Mouse (Mus musculus) heart, postnatal 25 days (tissue): ENCODE data around the gene Coq8a. TPM values are rescaled to one million over a fixed set of nuclear protein-coding genes. Genes with fewer than 3 reads are reported as not detected.

Source experiments
- DNase-seq: peaks from one replicate; pipeline ENCODE4 v3.0.0; 2022; ENCODE audit warnings: low spot score
- intact Hi-C: fragments of 180-260 bp; cut with DNase I; formaldehyde crosslinking; loops from one replicate; pipeline ENCODE4 v1.15.1; 2025
- total RNA-seq, 2 experiments: library from RNA; stranded (reverse); gene quantifications; 2 replicates each; pipeline ENCODE4 v1.2.3; 2021

Gene Coq8a
- total RNA-seq, 2 experiments from 2014 or later: 810 to 852 TPM

- intact Hi-C loops: no loop called here
- no peak for DNase-seq
Observed at GRCm38 (mm10) chr1:180179100-180179499, 20.3 kb downstream of the Coq8a start.

- intact Hi-C loops: no loop called here
Observed at GRCm38 (mm10) chr1:180178340-180178739, 21.1 kb downstream of the Coq8a start.

GRCm38 (mm10) chr1:180176784-180177183 lies 22.6 kb downstream of the Coq8a start:
- intact Hi-C loops: no loop called here
- no peak for DNase-seq

More at GRCm38 (mm10) chr1:180178340-180178739, 21.1 kb downstream of the Coq8a start:
- no peak for DNase-seq

GRCm38 (mm10) chr1:180175635-180176034 lies 23.8 kb downstream of the Coq8a start:
- intact Hi-C loops: loop anchor here (1.0 kb wide), 1 partner anchor 40 kb away; no protein-coding TSS in a partner anchor
- no peak for DNase-seq

- intact Hi-C loops: loop anchor here (1.0 kb wide), 1 partner anchor 40 kb away; no protein-coding TSS in a partner anchor
- DNase-seq: no peak
Observed at GRCm38 (mm10) chr1:180175167-180175566, 24.2 kb downstream of the Coq8a start.

GRCm38 (mm10) chr1:180174718-180175117 lies 24.7 kb downstream of the Coq8a start:
- intact Hi-C loops: loop anchor here (1.0 kb wide), 1 partner anchor 41 kb away; no protein-coding TSS in a partner anchor

GRCm38 (mm10) chr1:180173017-180173416 lies 26.4 kb downstream of the Coq8a start:
- DNase-seq: no peak
- intact Hi-C loops: no loop called here

More at GRCm38 (mm10) chr1:180174718-180175117, 24.7 kb downstream of the Coq8a start:
- no peak for DNase-seq

- intact Hi-C loops: no loop called here
Observed at GRCm38 (mm10) chr1:180172600-180172999, 26.8 kb downstream of the Coq8a start.

GRCm38 (mm10) chr1:180171883-180172282 lies 27.5 kb downstream of the Coq8a start:
- DNase-seq: peak; percentile 35

More at GRCm38 (mm10) chr1:180172600-180172999, 26.8 kb downstream of the Coq8a start:
- no peak for DNase-seq

GRCm38 (mm10) chr1:180170071-180170470 lies 29.3 kb downstream of the Coq8a start:
- intact Hi-C loops: no loop called here
- DNase-seq: no peak

More at GRCm38 (mm10) chr1:180171883-180172282, 27.5 kb downstream of the Coq8a start:
- intact Hi-C loops: no loop called here

- intact Hi-C loops: no loop called here
- DNase-seq: no peak
Observed at GRCm38 (mm10) chr1:180169161-180169560, 30.2 kb downstream of the Coq8a start.

GRCm38 (mm10) chr1:180168294-180168693 lies 31.1 kb downstream of the Coq8a start:
- DNase-seq: no peak
- intact Hi-C loops: no loop called here

GRCm38 (mm10) chr1:180166533-180166932 lies 32.9 kb downstream of the Coq8a start:
- DNase-seq: no peak
- intact Hi-C loops: no loop called here

GRCm38 (mm10) chr1:180162986-180163385 lies 36.4 kb downstream of the Coq8a start:
- DNase-seq: no peak
- intact Hi-C loops: no loop called here

GRCm38 (mm10) chr1:180161566-180162355 lies 37.6 kb downstream of the Coq8a start:
- intact Hi-C loops: no loop called here

GRCm38 (mm10) chr1:180161160-180161559 lies 38.2 kb downstream of the Coq8a start:
- intact Hi-C loops: no loop called here
- no peak for DNase-seq

More at GRCm38 (mm10) chr1:180161566-180162355, 37.6 kb downstream of the Coq8a start:
- no peak for DNase-seq

- DNase-seq: no peak
- intact Hi-C loops: no loop called here
Observed at GRCm38 (mm10) chr1:180160545-180160944, 38.9 kb downstream of the Coq8a start.

- intact Hi-C loops: no loop called here
- no peak for DNase-seq
Observed at GRCm38 (mm10) chr1:180158648-180159047, 40.8 kb downstream of the Coq8a start.

- DNase-seq: no peak
- intact Hi-C loops: no loop called here
Observed at GRCm38 (mm10) chr1:180151191-180151590, 48.2 kb downstream of the Coq8a start.

- intact Hi-C loops: loop anchor here (10.0 kb wide), 1 partner anchor 294 kb away; no protein-coding TSS in a partner anchor
- DNase-seq: no peak
Observed at GRCm38 (mm10) chr1:180148563-180148962, 50.8 kb downstream of the Coq8a start.

GRCm38 (mm10) chr1:180148036-180148435 lies 51.4 kb downstream of the Coq8a start:
- DNase-seq: no peak
- intact Hi-C loops: loop anchor here (10.0 kb wide), 1 partner anchor 293 kb away; no protein-coding TSS in a partner anchor
